Mouse (Mus musculus) right cerebral cortex, postnatal 25 days (tissue): ENCODE results near the gene Itga9.

Experiments used
- DNase-seq: peaks from one replicate; pipeline ENCODE4 v3.0.0; 2022

Gene Itga9

GRCm38 (mm10) chr9:118927501-118927900 lies 321.0 kb downstream of the Itga9 start:
- DNase-seq, result peak; percentile 37

GRCm38 (mm10) chr9:118928007-118928406 lies 321.5 kb downstream of the Itga9 start:
- no peak for DNase-seq

GRCm38 (mm10) chr9:118928656-118929055 lies 322.2 kb downstream of the Itga9 start:
- peak; percentile 27 for DNase-seq

- DNase-seq, result no peak
Measured at GRCm38 (mm10) chr9:118930611-118931010, 324.1 kb downstream of the Itga9 start.

GRCm38 (mm10) chr9:118933800-118934199 lies 327.3 kb downstream of the Itga9 start:
- no peak for DNase-seq

GRCm38 (mm10) chr9:118934319-118934718 lies 327.8 kb downstream of the Itga9 start:
- DNase-seq, result no peak

- DNase-seq, result no peak
Measured at GRCm38 (mm10) chr9:118935098-118935497, 328.6 kb downstream of the Itga9 start.

- no peak for DNase-seq
Measured at GRCm38 (mm10) chr9:118936071-118936470, 329.6 kb downstream of the Itga9 start.

GRCm38 (mm10) chr9:118937515-118937914 lies 331.0 kb downstream of the Itga9 start:
- DNase-seq, result no peak

GRCm38 (mm10) chr9:118939410-118939809 lies 332.9 kb downstream of the Itga9 start:
- no peak for DNase-seq

GRCm38 (mm10) chr9:118939831-118940230 lies 333.3 kb downstream of the Itga9 start:
- DNase-seq, result no peak

- no peak for DNase-seq
Measured at GRCm38 (mm10) chr9:118940591-118941207, 334.2 kb downstream of the Itga9 start.

GRCm38 (mm10) chr9:118942030-118942429 lies 335.5 kb downstream of the Itga9 start:
- DNase-seq, result no peak

- DNase-seq, result no peak
Measured at GRCm38 (mm10) chr9:118943941-118944340, 337.5 kb downstream of the Itga9 start.

GRCm38 (mm10) chr9:118944388-118944787 lies 337.9 kb downstream of the Itga9 start:
- DNase-seq, result no peak

GRCm38 (mm10) chr9:118948486-118948885 lies 342.0 kb downstream of the Itga9 start:
- DNase-seq, result no peak

GRCm38 (mm10) chr9:118949124-118949523 lies 342.6 kb downstream of the Itga9 start:
- DNase-seq, result no peak

GRCm38 (mm10) chr9:118949654-118950053 lies 343.2 kb downstream of the Itga9 start:
- no peak for DNase-seq

- no peak for DNase-seq
Measured at GRCm38 (mm10) chr9:118950061-118950460, 343.6 kb downstream of the Itga9 start.
